Mouse (Mus musculus) right cerebral cortex, postnatal 4 days (tissue): ENCODE data around the gene Eno1.

Source experiments
- DNase-seq: peaks from one replicate; pipeline ENCODE4 v3.0.0-alpha.2; 2022

The Eno1 gene

GRCm38 (mm10) chr4:150226818-150227688 is 9.5 kb upstream of the Eno1 start:
- DNase-seq: peak; percentile 55

DNA sequence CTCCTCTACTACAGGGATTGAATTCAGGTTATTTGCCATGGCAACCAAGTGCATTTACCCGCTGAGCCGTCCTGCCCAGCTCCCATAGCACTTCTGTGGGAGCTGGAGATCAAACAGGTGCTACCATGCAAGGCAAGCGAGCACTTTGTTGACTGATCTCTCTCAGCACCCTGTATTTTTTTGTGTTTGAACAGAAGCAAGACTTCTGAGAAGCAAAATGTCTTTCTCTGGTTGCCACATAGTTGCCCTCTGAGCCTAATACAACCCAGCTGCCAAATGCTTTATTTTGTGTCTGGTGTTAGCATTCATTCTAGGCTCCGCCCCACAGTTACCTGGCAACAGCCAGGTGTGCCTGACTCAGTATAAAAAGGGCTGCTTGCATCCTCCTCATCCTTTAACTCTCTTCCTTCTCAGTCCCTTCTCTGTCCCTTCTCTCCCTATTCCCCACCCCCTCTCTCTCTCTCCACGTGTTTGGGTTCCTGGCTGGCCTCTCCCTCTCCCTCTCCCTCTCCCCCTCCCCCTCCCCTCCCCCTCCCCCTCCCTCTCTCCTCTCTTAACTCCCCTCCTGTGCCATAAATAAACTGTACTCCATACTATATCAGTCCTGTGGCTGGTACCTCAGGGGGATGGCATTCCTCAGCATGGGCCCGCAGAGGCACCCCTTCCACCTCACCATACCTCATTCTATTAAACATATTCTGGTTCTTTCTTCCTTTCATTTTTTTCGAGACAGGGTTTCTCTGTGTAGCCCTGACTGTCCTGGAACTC is 7.8 kb upstream of the Eno1 start:
- DNase-seq: no peak

GRCm38 (mm10) chr4:150229747-150230390 is 6.7 kb upstream of the Eno1 start:
- no peak for DNase-seq

DNA sequence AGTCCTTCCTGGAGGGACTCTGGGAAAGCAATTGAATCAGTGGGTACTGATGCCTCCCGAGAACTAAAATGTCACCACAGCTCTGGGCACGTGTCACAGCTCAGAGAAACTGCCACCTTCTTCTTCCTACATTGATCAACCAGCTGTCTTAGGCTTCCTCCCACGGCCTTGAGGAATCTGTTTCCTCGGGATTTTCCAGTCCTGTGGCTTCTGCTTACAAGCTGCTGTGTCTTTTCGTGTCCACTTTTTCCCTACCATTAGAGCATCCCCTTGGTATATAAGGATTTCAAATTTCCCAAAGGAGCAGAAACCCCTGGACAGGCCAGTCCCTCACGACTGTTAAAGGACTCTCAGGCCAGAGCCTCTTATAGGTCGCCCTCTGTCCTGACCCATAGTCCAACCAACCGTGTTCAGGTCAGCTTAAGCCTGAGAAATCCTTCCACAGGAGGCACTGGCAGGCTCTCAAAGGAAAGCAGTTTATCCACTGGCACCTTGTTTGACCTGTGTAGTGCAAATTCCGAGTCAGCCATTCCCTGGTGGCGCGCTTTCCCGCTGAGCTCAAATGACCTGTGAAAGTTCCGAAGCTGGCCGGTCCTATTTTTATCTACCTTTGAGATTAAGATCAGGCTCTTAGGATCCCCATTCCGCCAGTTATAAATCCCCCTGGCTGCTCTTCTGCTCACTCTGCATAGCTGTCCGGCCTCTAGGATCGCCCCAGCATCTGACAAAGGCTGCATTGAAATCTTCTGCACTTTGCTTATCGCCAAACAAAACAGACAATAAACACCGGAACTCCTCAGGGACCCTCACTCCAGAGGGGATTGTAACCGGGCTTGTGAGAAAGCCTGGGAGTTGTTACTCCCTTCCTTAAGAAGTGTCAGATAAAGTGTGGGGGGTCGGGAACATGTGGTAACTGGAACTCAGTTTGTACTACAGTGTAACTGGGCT is 5.8 kb upstream of the Eno1 start:
- no peak for DNase-seq

- DNase-seq: no peak
Observed at GRCm38 (mm10) chr4:150231871-150232270, 4.7 kb upstream of the Eno1 start.

GRCm38 (mm10) chr4:150234599-150235327 is 1.8 kb upstream of the Eno1 start:
- DNase-seq: no peak

DNA sequence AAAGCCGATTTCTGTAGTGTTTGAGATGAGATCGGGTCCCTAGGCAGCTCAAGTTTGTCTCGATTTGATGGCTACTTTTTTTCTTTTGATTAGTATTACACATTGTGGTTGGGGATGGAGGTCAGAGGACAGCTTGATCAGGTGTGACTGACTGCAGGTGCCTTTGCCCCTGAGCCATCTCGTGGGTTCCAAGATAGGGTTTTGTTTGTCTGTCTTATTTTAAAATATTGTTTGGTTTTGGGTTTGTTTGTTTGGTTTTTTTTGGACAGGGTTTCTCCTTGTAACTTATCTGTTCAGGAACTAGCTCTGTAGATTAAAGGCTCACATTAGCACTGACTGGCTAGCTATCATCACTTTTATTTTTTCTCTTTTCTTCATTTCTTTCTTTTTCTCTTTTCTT is 936 bp upstream of the Eno1 start:
- no peak for DNase-seq

DNA sequence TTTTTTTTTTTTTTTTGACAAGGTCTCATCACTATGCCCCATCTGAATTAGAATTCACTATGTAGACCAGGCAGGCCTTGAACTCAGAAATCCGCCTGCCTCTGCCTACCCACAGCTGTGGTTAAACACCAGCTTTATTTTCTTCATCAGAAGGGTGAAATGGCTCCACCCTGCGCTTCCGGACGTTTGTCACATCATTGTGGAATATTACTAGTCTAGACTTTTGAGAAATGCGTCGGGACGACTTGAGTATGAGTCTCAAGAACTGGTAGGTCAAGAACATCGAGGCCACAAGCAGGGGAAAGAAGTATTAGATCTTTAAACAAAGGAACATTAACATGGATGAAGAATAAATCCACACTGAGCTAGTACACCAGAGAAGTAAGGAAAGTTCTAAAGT is 490 bp upstream of the Eno1 start:
- DNase-seq: no peak

DNA sequence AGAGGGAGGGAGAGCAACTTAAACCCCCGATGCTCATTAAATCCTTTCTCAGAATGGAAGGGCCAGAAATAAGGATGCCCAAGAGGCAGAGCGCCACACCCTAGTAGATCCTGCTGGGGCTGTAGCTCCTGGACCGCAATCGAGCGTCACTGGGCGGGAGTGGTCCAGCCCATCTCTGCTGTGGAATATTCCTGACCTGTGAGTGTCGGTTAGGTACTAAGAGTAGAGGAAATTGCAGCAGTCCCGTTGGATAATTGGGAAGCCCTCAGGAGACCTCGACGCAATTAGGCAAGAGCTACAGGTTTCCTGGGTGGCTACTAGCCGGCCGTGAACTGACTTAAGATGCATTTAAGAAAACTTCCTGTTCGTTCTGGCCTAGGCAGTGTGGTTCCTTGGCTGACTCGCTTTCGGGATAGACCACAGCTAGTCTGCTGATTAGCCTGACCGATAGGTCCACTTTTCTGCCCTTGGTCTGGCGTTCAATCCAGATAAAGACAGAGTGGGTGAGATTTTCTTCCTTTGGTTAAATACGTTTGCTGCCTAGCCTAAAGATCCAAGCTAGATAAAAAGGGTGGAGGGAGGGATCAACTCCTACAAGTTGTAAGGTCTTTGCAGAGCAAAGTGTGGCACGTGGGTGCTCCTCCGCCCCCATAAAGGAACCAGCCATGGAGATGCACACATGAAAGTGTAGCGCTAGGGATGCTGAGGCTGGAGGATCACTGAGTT is 1.3 kb downstream of the Eno1 start:
- DNase-seq: no peak

GRCm38 (mm10) chr4:150238433-150239086 is 2.0 kb downstream of the Eno1 start:
- no peak for DNase-seq

GRCm38 (mm10) chr4:150239087-150239480 is 2.6 kb downstream of the Eno1 start:
- DNase-seq: no peak

- DNase-seq: no peak
Observed at GRCm38 (mm10) chr4:150239503-150239902, 3.0 kb downstream of the Eno1 start.

DNA sequence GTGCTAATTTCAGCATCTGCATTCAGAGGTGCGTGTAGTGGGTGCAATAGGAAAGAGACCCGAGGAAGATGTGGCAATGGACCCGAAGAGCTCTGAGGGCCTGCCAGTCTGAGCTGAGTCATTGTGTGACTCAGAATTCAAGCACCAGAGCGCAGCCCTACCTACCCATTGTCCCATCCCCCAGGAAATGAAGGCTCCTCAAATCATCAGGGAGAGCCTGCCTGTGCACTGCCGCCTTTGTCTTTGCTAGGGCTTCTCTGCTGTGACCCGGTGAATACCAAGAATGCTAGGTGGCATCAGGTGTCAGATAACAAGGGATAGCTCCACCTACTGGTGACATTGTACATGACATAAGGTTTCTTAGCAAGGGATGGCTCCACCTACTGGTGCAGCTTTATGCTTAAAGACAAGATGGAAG is 3.4 kb downstream of the Eno1 start:
- DNase-seq: peak; percentile 58

GRCm38 (mm10) chr4:150240381-150240886 is 3.9 kb downstream of the Eno1 start:
- no peak for DNase-seq

DNA sequence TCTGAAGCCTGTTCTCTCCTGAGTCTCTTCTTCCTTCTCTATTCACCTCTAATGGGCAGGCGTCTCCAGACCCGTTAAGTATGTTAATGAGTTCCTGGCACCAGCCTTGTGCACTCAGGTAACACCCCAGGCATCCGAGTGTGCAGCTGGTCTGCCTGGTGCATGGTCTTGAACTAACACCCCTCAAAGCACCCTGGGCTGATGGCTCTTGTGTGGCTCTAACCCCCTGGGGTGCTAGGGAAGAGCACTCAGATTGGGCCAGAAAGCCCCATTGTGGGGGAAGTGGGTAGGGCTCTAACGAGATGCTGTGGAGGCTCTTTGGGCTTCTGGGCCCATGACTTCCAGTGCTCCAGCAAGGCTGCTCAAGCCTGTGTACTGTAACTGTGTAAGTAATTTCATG is 5.2 kb downstream of the Eno1 start:
- DNase-seq: no peak

GRCm38 (mm10) chr4:150242745-150243144 is 6.2 kb downstream of the Eno1 start:
- DNase-seq: no peak

GRCm38 (mm10) chr4:150245876-150246275 is 9.4 kb downstream of the Eno1 start:
- no peak for DNase-seq

GRCm38 (mm10) chr4:150248009-150248408 is 11.5 kb downstream of the Eno1 start:
- peak; percentile 67 for DNase-seq

DNA sequence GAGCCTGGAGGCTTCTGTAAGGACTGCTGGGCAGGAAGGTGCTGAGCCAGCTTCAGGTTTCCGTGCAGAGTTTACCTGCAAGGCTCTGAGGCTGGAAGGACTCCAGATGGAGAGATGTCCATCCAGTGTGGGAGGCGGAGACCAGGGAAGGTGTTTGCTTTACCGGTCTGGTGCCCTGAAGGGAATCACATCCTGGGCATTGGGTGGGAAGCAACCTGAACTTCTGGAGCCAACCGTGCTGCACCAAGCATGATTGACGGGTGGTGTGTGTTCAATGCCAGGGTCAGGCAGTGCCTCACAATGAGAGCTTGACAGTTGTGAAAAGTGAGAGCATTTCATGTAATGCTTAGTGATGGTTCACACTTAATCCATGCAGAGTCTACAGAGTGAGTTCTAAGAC is 12.4 kb downstream of the Eno1 start:
- no peak for DNase-seq

DNA sequence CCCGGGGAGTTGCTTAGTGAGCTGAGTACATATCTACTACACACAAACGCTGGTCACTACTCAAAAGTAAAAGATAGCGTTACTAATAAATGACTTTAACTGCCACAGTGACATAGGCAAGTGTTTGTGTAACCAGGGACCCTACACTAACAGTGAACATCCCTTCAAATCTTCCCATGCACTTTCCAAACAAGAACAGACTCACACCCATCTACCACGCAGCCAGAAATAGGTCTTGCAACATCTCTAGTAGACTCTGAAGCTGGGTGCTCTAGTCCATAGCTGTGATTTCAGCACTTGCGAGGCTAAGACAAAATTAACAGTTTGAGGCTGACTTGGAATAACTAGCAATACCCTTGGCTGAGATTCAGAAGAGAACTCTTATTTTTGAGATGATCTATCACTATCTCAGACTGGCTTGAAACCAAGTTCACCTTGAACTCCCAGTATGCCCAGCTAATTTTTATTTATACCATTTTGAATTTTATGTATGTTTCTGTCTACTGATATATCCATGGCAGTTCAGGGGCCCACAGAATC is 13.3 kb downstream of the Eno1 start:
- DNase-seq: no peak
